Mouse (Mus musculus): Measurements from ENCODE around the gene A130010J15Rik. TPM values are rescaled to one million over a fixed set of nuclear protein-coding genes. Genes with fewer than 3 reads are reported as not detected.

Gene A130010J15Rik
- total RNA-seq (2014; rRNA removed) (11.2 and 14.8 TPM in 2 replicates), polyA plus RNA-seq (2015; fragmentation: Nextera tagmentation; extraction: Ambion mirVana) (8.7 and 8.9 TPM in 2 replicates)

GRCm38 (mm10) chr1:193167746-193168145 lies at the start of gene A130010J15Rik:
A130010J15Rik (plus strand) TSS chr1:193168046.
- Histone ChIP-seq H3K4me3 (ENCODE audit: low read length) (no peak within 1 kb of the TSS), H3K4me1 (ENCODE audit: insufficient read depth, low read length) (peaks cover 12% of the 10 kb centered on the region), H3K27ac (no peak within 1 kb of the TSS), H3K36me3 (ENCODE audit: insufficient read depth, low read length) (no peaks in the 10 kb centered on the region), H3K4me2 (ENCODE audit: low read depth, low read length) (no peak within 1 kb of the TSS), H3K9ac (replicated peaks; ENCODE audit: low read length) (no peak within 1 kb of the TSS), H3K27me3 (ENCODE audit: insufficient read depth, low read length) (no peaks in the 10 kb centered on the region), H3K9me3 (ENCODE audit: low read length) (no peaks in the 10 kb centered on the region)
- no peak for TF ChIP-seq CTCF (IDR thresholded peaks at IDR 0.05; ENCODE audit: low read depth)
- 92% methylated on average over 3 of the region's 3 CpGs for WGBS
- ATAC-seq (no peak), DNase-seq (ENCODE audit: low spot score) (no peak)

GRCm38 (mm10) chr1:193122793-193123192 lies 45.1 kb upstream of the A130010J15Rik start:
- 90% methylated on average over 7 of the region's 7 CpGs for WGBS
- Histone ChIP-seq H3K4me3 (ENCODE audit: low read length) (no peak overlapping the region), H3K36me3 (ENCODE audit: insufficient read depth, low read length) (peaks cover 56% of the 10 kb centered on the region), H3K27ac (no peak overlapping the region), H3K27me3 (ENCODE audit: insufficient read depth, low read length) (no peaks in the 10 kb centered on the region), H3K9ac (replicated peaks; ENCODE audit: low read length) (no peak overlapping the region), H3K4me1 (ENCODE audit: insufficient read depth, low read length) (no peaks in the 10 kb centered on the region), H3K4me2 (ENCODE audit: low read depth, low read length) (no peak overlapping the region), H3K9me3 (ENCODE audit: low read length) (no peaks in the 10 kb centered on the region)
- no peak for DNase-seq (ENCODE audit: low spot score)
- ATAC-seq: no peak
- TF ChIP-seq CTCF (IDR thresholded peaks at IDR 0.05; ENCODE audit: low read depth): no peak

- Histone ChIP-seq H3K36me3 (ENCODE audit: insufficient read depth, low read length) (peaks cover 51% of the 10 kb centered on the region), H3K4me3 (ENCODE audit: low read length) (no peak overlapping the region), H3K4me2 (ENCODE audit: low read depth, low read length) (no peak overlapping the region), H3K9ac (replicated peaks; ENCODE audit: low read length) (no peak overlapping the region), H3K9me3 (ENCODE audit: low read length) (no peaks in the 10 kb centered on the region), H3K27me3 (ENCODE audit: insufficient read depth, low read length) (no peaks in the 10 kb centered on the region), H3K4me1 (ENCODE audit: insufficient read depth, low read length) (no peaks in the 10 kb centered on the region), H3K27ac (no peak overlapping the region)
- TF ChIP-seq CTCF (IDR thresholded peaks at IDR 0.05; ENCODE audit: low read depth): no peak
- no peak for DNase-seq (ENCODE audit: low spot score)
- no peak for ATAC-seq
- 92% methylated on average over 6 of the region's 6 CpGs for WGBS
These were observed 44.6 kb upstream of the A130010J15Rik start for GRCm38 (mm10) chr1:193123290-193123689.

- H3K9ac ChIP-seq (replicated peaks; ENCODE audit: low read length): no peak overlapping the region
- 71% methylated on average over 4 of the region's 4 CpGs for WGBS
- H3K27me3 ChIP-seq (ENCODE audit: insufficient read depth, low read length): no peaks in the 10 kb centered on the region
- no peak overlapping the region for H3K4me2 ChIP-seq (ENCODE audit: low read depth, low read length)
- H3K27ac ChIP-seq: no peak overlapping the region
- no peaks in the 10 kb centered on the region for H3K9me3 ChIP-seq (ENCODE audit: low read length)
- TF ChIP-seq CTCF (IDR thresholded peaks at IDR 0.05; ENCODE audit: low read depth): peak; percentile 39
- H3K36me3 ChIP-seq (ENCODE audit: insufficient read depth, low read length): peaks cover 28% of the 10 kb centered on the region
- ATAC-seq (no peak), DNase-seq (ENCODE audit: low spot score) (peak; percentile 48)
- H3K4me1 ChIP-seq (ENCODE audit: insufficient read depth, low read length): peaks cover 5% of the 10 kb centered on the region; the same call in 1 of the 2 replicates
- no peak overlapping the region for H3K4me3 ChIP-seq (ENCODE audit: low read length)
These were observed 42.0 kb upstream of the A130010J15Rik start for GRCm38 (mm10) chr1:193125835-193126234.

- Histone ChIP-seq H3K4me1 (ENCODE audit: insufficient read depth, low read length) (peaks cover 5% of the 10 kb centered on the region; the same call in 1 of the 2 replicates), H3K27me3 (ENCODE audit: insufficient read depth, low read length) (no peaks in the 10 kb centered on the region), H3K36me3 (ENCODE audit: insufficient read depth, low read length) (peaks cover 6% of the 10 kb centered on the region; the same call in 1 of the 2 replicates), H3K4me3 (ENCODE audit: low read length) (no peak overlapping the region), H3K4me2 (ENCODE audit: low read depth, low read length) (no peak overlapping the region), H3K27ac (no peak overlapping the region), H3K9ac (replicated peaks; ENCODE audit: low read length) (no peak overlapping the region), H3K9me3 (ENCODE audit: low read length) (no peaks in the 10 kb centered on the region)
- TF ChIP-seq CTCF (IDR thresholded peaks at IDR 0.05; ENCODE audit: low read depth): no peak
- WGBS: 93% methylated on average over 6 of the region's 6 CpGs
- ATAC-seq: no peak
- DNase-seq (ENCODE audit: low spot score): no peak
These were observed 39.8 kb upstream of the A130010J15Rik start for GRCm38 (mm10) chr1:193128055-193128454.

GRCm38 (mm10) chr1:193129321-193129720 lies 38.5 kb upstream of the A130010J15Rik start:
- Histone ChIP-seq H3K27ac (no peak overlapping the region; the same call in 1 of the 2 replicates), H3K4me1 (ENCODE audit: insufficient read depth, low read length) (peaks cover 5% of the 10 kb centered on the region; the same call in 1 of the 2 replicates), H3K4me2 (ENCODE audit: low read depth, low read length) (peak overlapping the region; percentile 68), H3K4me3 (ENCODE audit: low read length) (peak overlapping the region; percentile 79), H3K9me3 (ENCODE audit: low read length) (no peaks in the 10 kb centered on the region), H3K36me3 (ENCODE audit: insufficient read depth, low read length) (no peaks in the 10 kb centered on the region), H3K9ac (replicated peaks; ENCODE audit: low read length) (peak overlapping the region; percentile 76), H3K27me3 (ENCODE audit: insufficient read depth, low read length) (no peaks in the 10 kb centered on the region)
- WGBS: 25% methylated on average over 5 of the region's 5 CpGs
- DNase-seq (ENCODE audit: low spot score): no peak
- ATAC-seq: no peak
- TF ChIP-seq CTCF (IDR thresholded peaks at IDR 0.05; ENCODE audit: low read depth): no peak

- WGBS: under 1% methylated on average over 61 of the region's 61 CpGs
- Histone ChIP-seq H3K4me2 (ENCODE audit: low read depth, low read length) (peak within 1 kb of the TSS; percentile 68), H3K9me3 (ENCODE audit: low read length) (no peaks in the 10 kb centered on the region), H3K4me1 (ENCODE audit: insufficient read depth, low read length) (peaks cover 5% of the 10 kb centered on the region; the same call in 1 of the 2 replicates), H3K36me3 (ENCODE audit: insufficient read depth, low read length) (no peaks in the 10 kb centered on the region), H3K4me3 (ENCODE audit: low read length) (peak within 1 kb of the TSS; percentile 79), H3K27ac (peak within 1 kb of the TSS; percentile 80), H3K9ac (replicated peaks; ENCODE audit: low read length) (peak within 1 kb of the TSS; percentile 76), H3K27me3 (ENCODE audit: insufficient read depth, low read length) (no peaks in the 10 kb centered on the region)
- DNase-seq (ENCODE audit: low spot score): peak; percentile 100
- TF ChIP-seq CTCF (IDR thresholded peaks at IDR 0.05; ENCODE audit: low read depth): peak; percentile 98
- peak; percentile 94 for ATAC-seq
These were observed 37.9 kb upstream of the A130010J15Rik start, which contains the start of gene Diexf for GRCm38 (mm10) chr1:193129786-193130455. Diexf (minus strand) TSS chr1:193130272.
